Mouse (Mus musculus): ENCODE results near the gene Denr. TPM values are rescaled to one million over a fixed set of nuclear protein-coding genes. Genes with fewer than 3 reads are reported as not detected.

Denr gene
- polyA plus RNA-seq, 1 experiment = 41.0 TPM

GRCm38 (mm10) chr5:123869615-123870014 lies 37.4 kb upstream of the Denr start:
- 82% methylated on average over 4 of the region's 4 CpGs for WGBS
- DNase-seq = no peak
- Histone ChIP-seq H3K4me1 (ENCODE audit: control insufficient read depth, insufficient read depth, low read length) (no peaks in the 10 kb centered on the region), H3K27me3 (replicated peaks; ENCODE audit: control insufficient read depth, insufficient read depth, low read length) (no peaks in the 10 kb centered on the region), H3K4me3 (ENCODE audit: insufficient read depth, low read depth, low read length) (no peak overlapping the region), H3K27ac (ENCODE audit: insufficient read depth, low read depth, low read length) (no peak overlapping the region), H3K36me3 (ENCODE audit: control insufficient read depth, insufficient read depth, low read length) (no peaks in the 10 kb centered on the region)
- TF ChIP-seq POLR2A (IDR thresholded peaks at IDR 0.05; ENCODE audit: low read depth, low read length) (no peak), CTCF (conservative IDR thresholded peaks at IDR 0.05; ENCODE audit: insufficient read depth, insufficient read length, low read depth, low read length) (no peak)

- no peak for DNase-seq
- TF ChIP-seq CTCF (conservative IDR thresholded peaks at IDR 0.05; ENCODE audit: insufficient read depth, insufficient read length, low read depth, low read length) = no peak
- TF ChIP-seq POLR2A (IDR thresholded peaks at IDR 0.05; ENCODE audit: low read depth, low read length) = no peak
- Histone ChIP-seq H3K36me3 (ENCODE audit: control insufficient read depth, insufficient read depth, low read length) (no peaks in the 10 kb centered on the region), H3K4me3 (ENCODE audit: insufficient read depth, low read depth, low read length) (no peak overlapping the region), H3K27me3 (replicated peaks; ENCODE audit: control insufficient read depth, insufficient read depth, low read length) (no peaks in the 10 kb centered on the region), H3K27ac (ENCODE audit: insufficient read depth, low read depth, low read length) (no peak overlapping the region), H3K4me1 (ENCODE audit: control insufficient read depth, insufficient read depth, low read length) (no peaks in the 10 kb centered on the region)
- 81% methylated on average over 5 of the region's 5 CpGs for WGBS
Observed at GRCm38 (mm10) chr5:123874177-123874576, 32.8 kb upstream of the Denr start.

DNA sequence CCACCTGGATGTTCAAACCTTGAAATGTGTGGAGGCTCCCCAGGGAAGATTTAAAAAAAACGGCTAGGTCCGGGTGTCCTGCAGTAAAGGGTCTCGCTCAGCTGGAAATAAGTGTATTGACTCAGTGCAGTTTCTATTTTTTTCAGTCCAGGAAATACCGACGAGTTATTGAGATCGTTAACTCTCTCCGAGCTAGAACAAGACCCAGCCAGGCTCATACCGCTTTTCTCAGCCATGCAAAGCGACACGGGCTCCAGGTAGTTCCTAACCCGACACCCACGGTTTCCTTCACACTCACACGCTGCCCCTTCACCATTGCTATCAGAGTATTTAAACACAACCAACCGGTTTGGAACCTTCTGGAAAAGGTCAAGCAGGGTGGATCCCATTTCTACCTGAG lies 28.9 kb upstream of the Denr start:
- WGBS = 6% methylated on average over 14 of the region's 14 CpGs
- TF ChIP-seq POLR2A (IDR thresholded peaks at IDR 0.05; ENCODE audit: low read depth, low read length) (no peak), CTCF (conservative IDR thresholded peaks at IDR 0.05; ENCODE audit: insufficient read depth, insufficient read length, low read depth, low read length) (no peak)
- H3K27me3 ChIP-seq (replicated peaks; ENCODE audit: control insufficient read depth, insufficient read depth, low read length) = no peaks in the 10 kb centered on the region
- H3K27ac ChIP-seq (ENCODE audit: insufficient read depth, low read depth, low read length) = peak overlapping the region; percentile 48
- no peak for DNase-seq
- no peaks in the 10 kb centered on the region for H3K4me1 ChIP-seq (ENCODE audit: control insufficient read depth, insufficient read depth, low read length)
- peak overlapping the region; percentile 46 for H3K4me3 ChIP-seq (ENCODE audit: insufficient read depth, low read depth, low read length)
- H3K36me3 ChIP-seq (ENCODE audit: control insufficient read depth, insufficient read depth, low read length) = no peaks in the 10 kb centered on the region

- peak within 1 kb of the TSS; percentile 64 for H3K27ac ChIP-seq (ENCODE audit: insufficient read depth, low read depth, low read length)
- WGBS = 19% methylated on average over 12 of the region's 12 CpGs
Observed at GRCm38 (mm10) chr5:123879928-123880327, 27.0 kb upstream of the Denr start, which contains the start of gene Hcar1. Gene Hcar1, minus strand, starts transcription at chr5:123880020.

DNA sequence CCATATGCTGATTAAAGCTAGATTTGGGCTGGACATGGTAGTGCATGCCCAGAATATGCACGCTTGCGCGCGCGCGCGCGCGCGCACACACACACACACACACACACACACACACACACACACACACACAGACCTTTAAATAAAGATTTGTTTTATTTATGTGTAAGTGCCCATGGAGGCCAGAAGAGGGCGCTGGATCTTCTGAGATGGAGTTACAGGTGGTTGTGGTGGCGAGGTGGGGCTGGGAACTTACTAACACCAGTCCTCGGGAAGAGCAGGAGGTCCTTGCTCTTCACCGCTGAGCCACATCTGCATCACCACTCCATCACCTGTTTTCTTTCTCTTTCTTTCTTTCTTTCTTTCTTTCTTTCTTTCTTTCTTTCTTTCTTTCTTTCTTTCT lies 26.2 kb upstream of the Denr start:
- H3K36me3 ChIP-seq (ENCODE audit: control insufficient read depth, insufficient read depth, low read length) = no peaks in the 10 kb centered on the region
- no peak overlapping the region for H3K27ac ChIP-seq (ENCODE audit: insufficient read depth, low read depth, low read length)
- H3K27me3 ChIP-seq (replicated peaks; ENCODE audit: control insufficient read depth, insufficient read depth, low read length) = no peaks in the 10 kb centered on the region
- WGBS = 89% methylated on average over 14 of the region's 14 CpGs
- H3K4me3 ChIP-seq (ENCODE audit: insufficient read depth, low read depth, low read length) = no peak overlapping the region
- DNase-seq = no peak
- TF ChIP-seq CTCF (conservative IDR thresholded peaks at IDR 0.05; ENCODE audit: insufficient read depth, insufficient read length, low read depth, low read length) (no peak), POLR2A (IDR thresholded peaks at IDR 0.05; ENCODE audit: low read depth, low read length) (no peak)
- H3K4me1 ChIP-seq (ENCODE audit: control insufficient read depth, insufficient read depth, low read length) = no peaks in the 10 kb centered on the region

More at GRCm38 (mm10) chr5:123879928-123880327, 27.0 kb upstream of the Denr start, which contains the start of gene Hcar1:
- TF ChIP-seq CTCF (conservative IDR thresholded peaks at IDR 0.05; ENCODE audit: insufficient read depth, insufficient read length, low read depth, low read length) (no peak), POLR2A (IDR thresholded peaks at IDR 0.05; ENCODE audit: low read depth, low read length) (no peak)
- Histone ChIP-seq H3K27me3 (replicated peaks; ENCODE audit: control insufficient read depth, insufficient read depth, low read length) (no peaks in the 10 kb centered on the region), H3K4me3 (ENCODE audit: insufficient read depth, low read depth, low read length) (peak within 1 kb of the TSS; percentile 46), H3K4me1 (ENCODE audit: control insufficient read depth, insufficient read depth, low read length) (no peaks in the 10 kb centered on the region), H3K36me3 (ENCODE audit: control insufficient read depth, insufficient read depth, low read length) (no peaks in the 10 kb centered on the region)
- DNase-seq = peak; percentile 54

DNA sequence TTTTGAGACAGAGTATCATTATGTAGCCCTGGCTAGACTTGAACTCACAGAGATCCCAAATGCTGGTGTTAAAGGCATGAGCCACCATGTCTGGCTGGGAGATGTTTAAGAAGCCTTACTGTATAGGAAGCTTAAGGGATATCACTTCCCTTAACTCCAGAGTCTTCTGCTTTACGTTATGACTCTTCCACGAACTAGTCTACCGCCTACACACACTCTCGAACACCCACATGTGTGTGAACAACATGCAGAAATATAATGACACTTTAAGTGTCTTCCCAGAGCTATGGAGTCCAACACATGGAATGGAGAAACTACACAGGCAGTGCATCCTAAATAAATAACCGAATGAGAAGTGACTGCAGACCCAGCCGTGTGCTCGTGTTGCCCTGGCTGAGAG lies 23.1 kb upstream of the Denr start:
- Histone ChIP-seq H3K4me1 (ENCODE audit: control insufficient read depth, insufficient read depth, low read length) (no peaks in the 10 kb centered on the region), H3K36me3 (ENCODE audit: control insufficient read depth, insufficient read depth, low read length) (no peaks in the 10 kb centered on the region), H3K27ac (ENCODE audit: insufficient read depth, low read depth, low read length) (no peak overlapping the region), H3K27me3 (replicated peaks; ENCODE audit: control insufficient read depth, insufficient read depth, low read length) (no peaks in the 10 kb centered on the region), H3K4me3 (ENCODE audit: insufficient read depth, low read depth, low read length) (no peak overlapping the region)
- 59% methylated on average over 7 of the region's 7 CpGs for WGBS
- TF ChIP-seq CTCF (conservative IDR thresholded peaks at IDR 0.05; ENCODE audit: insufficient read depth, insufficient read length, low read depth, low read length) = no peak
- TF ChIP-seq POLR2A (IDR thresholded peaks at IDR 0.05; ENCODE audit: low read depth, low read length) = no peak
- DNase-seq = no peak

GRCm38 (mm10) chr5:123884332-123884731 lies 22.6 kb upstream of the Denr start:
- Histone ChIP-seq H3K27ac (ENCODE audit: insufficient read depth, low read depth, low read length) (no peak overlapping the region), H3K36me3 (ENCODE audit: control insufficient read depth, insufficient read depth, low read length) (no peaks in the 10 kb centered on the region), H3K27me3 (replicated peaks; ENCODE audit: control insufficient read depth, insufficient read depth, low read length) (no peaks in the 10 kb centered on the region), H3K4me1 (ENCODE audit: control insufficient read depth, insufficient read depth, low read length) (no peaks in the 10 kb centered on the region), H3K4me3 (ENCODE audit: insufficient read depth, low read depth, low read length) (no peak overlapping the region)
- 68% methylated on average over 10 of the region's 10 CpGs for WGBS
- TF ChIP-seq POLR2A (IDR thresholded peaks at IDR 0.05; ENCODE audit: low read depth, low read length) (no peak), CTCF (conservative IDR thresholded peaks at IDR 0.05; ENCODE audit: insufficient read depth, insufficient read length, low read depth, low read length) (no peak)
- no peak for DNase-seq
